Mouse (Mus musculus): ENCODE results near the gene Fam186a.

DNA sequence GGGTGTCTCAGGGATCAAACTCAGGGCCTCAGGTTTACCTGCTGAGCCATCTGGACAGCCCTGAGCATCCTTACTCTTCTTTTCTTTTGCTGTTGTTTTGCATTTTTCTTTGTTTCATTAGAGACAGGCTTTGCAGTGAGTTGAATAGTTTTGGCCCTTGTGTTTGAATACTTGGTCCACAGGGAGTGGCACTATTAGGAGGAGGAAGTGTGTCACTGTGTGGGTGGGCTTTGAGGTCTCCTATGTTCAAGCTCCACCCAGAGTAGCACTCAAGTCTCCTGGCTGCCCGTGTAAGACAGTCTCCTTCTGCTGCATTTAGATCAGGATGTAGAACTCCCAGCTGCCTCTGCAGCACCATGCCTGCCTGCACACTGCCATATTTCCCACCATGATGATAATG lies 32.4 kb downstream of the Fam186a start:
- TF ChIP-seq CEBPB (IDR thresholded peaks at IDR 0.05; ENCODE audit: low read depth) = no peak
- no peak for TF ChIP-seq CTCF (IDR thresholded peaks at IDR 0.05; ENCODE audit: control insufficient read depth, insufficient read depth, insufficient read length)
- TF ChIP-seq FOSL1 (IDR thresholded peaks at IDR 0.05; ENCODE audit: insufficient read depth, low read length, poor library complexity, severe bottlenecking) = no peak
- no peak for TF ChIP-seq MYOG (IDR thresholded peaks at IDR 0.05; ENCODE audit: control insufficient read depth, extremely low read depth, insufficient read length)
- no peak for TF ChIP-seq USF1 (IDR thresholded peaks at IDR 0.05; ENCODE audit: low read depth)
